Mouse (Mus musculus) adrenal gland, adult 8-10 months (tissue): Measurements from ENCODE around the gene Ric8a. TPM values are rescaled to one million over a fixed set of nuclear protein-coding genes. Genes with fewer than 3 reads are reported as not detected.

Experiments
- DNase-seq: peaks from one replicate; pipeline ENCODE4 v3.0.0; 2022
- total RNA-seq, 4 experiments: library from RNA; stranded (reverse); gene quantifications; 2 replicates each; pipeline ENCODE4 v1.2.4; 2022

Ric8a gene
- total RNA-seq: 10 to 100 TPM; 59.8 to 87.7 (median 75.9) TPM

GRCm38 (mm10) chr7:140856785-140857549 lies at the start of gene Ric8a:
Ric8a (plus strand) TSS chr7:140856957.
- DNase-seq: peak; percentile 92

GRCm38 (mm10) chr7:140810496-140810895 lies 46.3 kb upstream of the Ric8a start:
- DNase-seq: no peak

- no peak for DNase-seq
Measured at GRCm38 (mm10) chr7:140811714-140812113, 45.0 kb upstream of the Ric8a start.

GRCm38 (mm10) chr7:140812850-140813249 lies 43.9 kb upstream of the Ric8a start:
- no peak for DNase-seq

GRCm38 (mm10) chr7:140820173-140820572 lies 36.6 kb upstream of the Ric8a start:
- no peak for DNase-seq

GRCm38 (mm10) chr7:140821305-140821652 lies 35.5 kb upstream of the Ric8a start:
- DNase-seq: no peak

GRCm38 (mm10) chr7:140821653-140822329 lies 35.0 kb upstream of the Ric8a start, which contains the start of gene Zfp941:
Zfp941 (minus strand) TSS chr7:140822178.
- DNase-seq: peak; percentile 34

GRCm38 (mm10) chr7:140822731-140823130 lies 34.0 kb upstream of the Ric8a start:
- no peak for DNase-seq

GRCm38 (mm10) chr7:140828171-140828881 lies 28.4 kb upstream of the Ric8a start:
- no peak for DNase-seq

- no peak for DNase-seq
Measured at GRCm38 (mm10) chr7:140831447-140831846, 25.3 kb upstream of the Ric8a start.

GRCm38 (mm10) chr7:140833341-140833740 lies 23.4 kb upstream of the Ric8a start:
- no peak for DNase-seq

GRCm38 (mm10) chr7:140834968-140835757 lies 21.6 kb upstream of the Ric8a start, which contains the start of gene Urah:
Urah (plus strand) TSS chr7:140835018.
- DNase-seq: no peak

- no peak for DNase-seq
Measured at GRCm38 (mm10) chr7:140835758-140836087, 21.0 kb upstream of the Ric8a start.

GRCm38 (mm10) chr7:140836243-140837115 lies 20.3 kb upstream of the Ric8a start:
- DNase-seq: no peak

- DNase-seq: no peak
Measured at GRCm38 (mm10) chr7:140839556-140839955, 17.2 kb upstream of the Ric8a start.

GRCm38 (mm10) chr7:140840750-140841735 lies 15.7 kb upstream of the Ric8a start:
- no peak for DNase-seq

- DNase-seq: no peak
Measured at GRCm38 (mm10) chr7:140843806-140844205, 13.0 kb upstream of the Ric8a start.

GRCm38 (mm10) chr7:140844905-140845665 lies 11.7 kb upstream of the Ric8a start, which contains the start of gene Scgb1c1:
Scgb1c1 (plus strand) TSS chr7:140845547.
- DNase-seq: peak; percentile 79

- DNase-seq: no peak
Measured at GRCm38 (mm10) chr7:140845683-140846082, 11.1 kb upstream of the Ric8a start.
